Mouse (Mus musculus): Measurements from ENCODE around the gene Rhbdl2.

Rhbdl2 gene

GRCm38 (mm10) chr4:123787191-123787985 is at the start of gene Rhbdl2:
Gene Rhbdl2 (plus strand): TSS chr4:123787874.
- peak; percentile 58 for DNase-seq (ENCODE audit: low spot score)

- DNase-seq (ENCODE audit: low spot score), result no peak
Observed at GRCm38 (mm10) chr4:123738708-123739107, 49.0 kb upstream of the Rhbdl2 start.

- DNase-seq (ENCODE audit: low spot score), result no peak
Observed at GRCm38 (mm10) chr4:123742891-123743290, 44.8 kb upstream of the Rhbdl2 start.

- no peak for DNase-seq (ENCODE audit: low spot score)
Observed at GRCm38 (mm10) chr4:123745221-123745775, 42.4 kb upstream of the Rhbdl2 start.

GRCm38 (mm10) chr4:123748726-123749415 is 38.8 kb upstream of the Rhbdl2 start:
- DNase-seq (ENCODE audit: low spot score), result no peak

- peak; percentile 16 for DNase-seq (ENCODE audit: low spot score)
Observed at GRCm38 (mm10) chr4:123749484-123750130, 38.1 kb upstream of the Rhbdl2 start.

- DNase-seq (ENCODE audit: low spot score), result peak; percentile 93
Observed at GRCm38 (mm10) chr4:123750152-123750651, 37.5 kb upstream of the Rhbdl2 start, which contains the start of gene Akirin1. Gene Akirin1 (minus strand): TSS chr4:123750345.

GRCm38 (mm10) chr4:123750707-123751312 is 36.9 kb upstream of the Rhbdl2 start:
- peak; percentile 71 for DNase-seq (ENCODE audit: low spot score)

GRCm38 (mm10) chr4:123758306-123758705 is 29.4 kb upstream of the Rhbdl2 start:
- peak; percentile 51 for DNase-seq (ENCODE audit: low spot score)

- DNase-seq (ENCODE audit: low spot score), result no peak
Observed at GRCm38 (mm10) chr4:123765071-123765470, 22.6 kb upstream of the Rhbdl2 start.

- no peak for DNase-seq (ENCODE audit: low spot score)
Observed at GRCm38 (mm10) chr4:123767807-123768206, 19.9 kb upstream of the Rhbdl2 start.

GRCm38 (mm10) chr4:123768234-123768633 is 19.4 kb upstream of the Rhbdl2 start:
- no peak for DNase-seq (ENCODE audit: low spot score)

- no peak for DNase-seq (ENCODE audit: low spot score)
Observed at GRCm38 (mm10) chr4:123792666-123793065, 5.0 kb downstream of the Rhbdl2 start.

GRCm38 (mm10) chr4:123793136-123793535 is 5.5 kb downstream of the Rhbdl2 start:
- no peak for DNase-seq (ENCODE audit: low spot score)

GRCm38 (mm10) chr4:123795057-123795456 is 7.4 kb downstream of the Rhbdl2 start:
- no peak for DNase-seq (ENCODE audit: low spot score)

GRCm38 (mm10) chr4:123797403-123797802 is 9.7 kb downstream of the Rhbdl2 start:
- DNase-seq (ENCODE audit: low spot score), result no peak

GRCm38 (mm10) chr4:123797856-123798255 is 10.2 kb downstream of the Rhbdl2 start:
- DNase-seq (ENCODE audit: low spot score), result no peak

- no peak for DNase-seq (ENCODE audit: low spot score)
Observed at GRCm38 (mm10) chr4:123803642-123804041, 16.0 kb downstream of the Rhbdl2 start.

GRCm38 (mm10) chr4:123808304-123808703 is 20.6 kb downstream of the Rhbdl2 start:
- DNase-seq (ENCODE audit: low spot score), result no peak

- DNase-seq (ENCODE audit: low spot score), result no peak
Observed at GRCm38 (mm10) chr4:123810475-123811295, 23.0 kb downstream of the Rhbdl2 start.

- no peak for DNase-seq (ENCODE audit: low spot score)
Observed at GRCm38 (mm10) chr4:123812525-123812924, 24.9 kb downstream of the Rhbdl2 start.
